Mouse (Mus musculus) MEL (cell line): Measurements from ENCODE around the gene Cacna1f. TPM values are rescaled to one million over a fixed set of nuclear protein-coding genes. Genes with fewer than 3 reads are reported as not detected.

Experiments used
- DNase-seq: peaks from one replicate; pipeline ENCODE4 v3.0.0; 2011; ENCODE audit warnings: low read depth, low spot score
- H3K27ac ChIP-seq: 2 replicates; pipeline ENCODE4 v1.5.1; 2012; ENCODE audit warnings: low read depth, mild to moderate bottlenecking, control low read depth, low read length, moderate library complexity; ENCODE audit not compliant: control insufficient read depth
- H3K27me3 ChIP-seq, 2 experiments: fragments of 150-350 bp in 1 of 2; sonication (generic) in 1 of 2; 2 replicates each; pipeline ENCODE4 v1.6.1; 2012; ENCODE audit warnings: low read length in 2 of 2, mild to moderate bottlenecking in 2 of 2, improper control_type of control experiment in 1 of 2, moderate library complexity in 1 of 2; ENCODE audit not compliant: insufficient read depth in 2 of 2, control insufficient read depth in 1 of 2
- H3K36me3 ChIP-seq, 2 experiments: 2 replicates each; pipeline ENCODE4 v1.6.1; 2012 to 2014; ENCODE audit warnings: low read length in 2 of 2, improper control_type of control experiment in 1 of 2, inconsistent platforms in 1 of 2, mild to moderate bottlenecking in 1 of 2; ENCODE audit not compliant: insufficient read depth in 2 of 2, control insufficient read depth in 1 of 2
- H3K4me1 ChIP-seq, 2 experiments: fragments of 150-350 bp in 1 of 2; sonication (generic) in 1 of 2; 2 replicates each; pipeline ENCODE4 v1.6.1; 2012; ENCODE audit warnings: low read length in 2 of 2, improper control_type of control experiment in 1 of 2, mild to moderate bottlenecking in 1 of 2; ENCODE audit not compliant: insufficient read depth in 2 of 2, control insufficient read depth in 1 of 2
- H3K4me3 ChIP-seq, 2 experiments: fragments of 150-350 bp in 1 of 2; sonication (generic) in 1 of 2; 2 replicates each; pipeline ENCODE4 v1.5.1; 2012; ENCODE audit warnings: low read depth in 2 of 2, low read length in 2 of 2, mild to moderate bottlenecking in 2 of 2, moderate library complexity in 2 of 2, control low read depth in 1 of 2, improper control_type of control experiment in 1 of 2; ENCODE audit not compliant: control insufficient read depth in 1 of 2, insufficient read depth in 1 of 2
- H3K79me2 ChIP-seq: 2 replicates; pipeline ENCODE4 v1.6.1; 2012; ENCODE audit warnings: mild to moderate bottlenecking, low read length, moderate library complexity; ENCODE audit not compliant: control insufficient read depth, poor library complexity, insufficient read depth
- H3K9ac ChIP-seq: 2 replicates; pipeline ENCODE4 v1.6.1; 2012; ENCODE audit warnings: low read depth, mild to moderate bottlenecking, control low read depth, low read length, moderate library complexity; ENCODE audit not compliant: control insufficient read depth, poor library complexity, severe bottlenecking
- H3K9me3 ChIP-seq: fragments of 150-350 bp; sonication (generic); replicated peaks from 2 replicates; pipeline ENCODE4 v1.6.1; 2012; ENCODE audit warnings: mild to moderate bottlenecking, low read length, improper control_type of control experiment, moderate library complexity; ENCODE audit not compliant: insufficient read depth
- BHLHE40 ChIP-seq: IDR thresholded peaks from 2 replicates; pipeline ENCODE4 v1.6.1; 2012; ENCODE audit warnings: low read depth, mild to moderate bottlenecking, inconsistent platforms, low read length, improper control_type of control experiment, borderline replicate concordance
- CHD2 ChIP-seq: IDR thresholded peaks from 2 replicates; pipeline ENCODE4 v1.6.1; 2011; ENCODE audit warnings: low read length, improper control_type of control experiment
- E2F4 ChIP-seq: IDR thresholded peaks from 2 replicates; pipeline ENCODE4 v1.6.1; 2011; ENCODE audit warnings: low read depth, low read length, improper control_type of control experiment, borderline replicate concordance
- ELF1 ChIP-seq: IDR thresholded peaks from 2 replicates; pipeline ENCODE4 v1.6.1; 2014; ENCODE audit warnings: low read depth, mild to moderate bottlenecking, inconsistent platforms, low read length, improper control_type of control experiment, moderate library complexity
- HCFC1 ChIP-seq: IDR thresholded peaks from 2 replicates; pipeline ENCODE4 v1.6.1; 2012; ENCODE audit warnings: low read depth, mild to moderate bottlenecking, inconsistent platforms, low read length, improper control_type of control experiment, moderate library complexity
- JUND ChIP-seq: IDR thresholded peaks from 2 replicates; pipeline ENCODE4 v1.6.1; 2011; ENCODE audit warnings: low read depth, mild to moderate bottlenecking, improper control_type of control experiment, low read length
- MAX ChIP-seq: IDR thresholded peaks from 2 replicates; pipeline ENCODE4 v1.6.1; 2011; ENCODE audit warnings: low read length, improper control_type of control experiment
- MAZ ChIP-seq: IDR thresholded peaks from 2 replicates; pipeline ENCODE4 v1.6.1; 2012; ENCODE audit warnings: low read depth, mild to moderate bottlenecking, inconsistent platforms, low read length, improper control_type of control experiment
- MEF2A ChIP-seq: IDR thresholded peaks from 2 replicates; pipeline ENCODE4 v1.6.1; 2014; ENCODE audit warnings: low read depth, mild to moderate bottlenecking, inconsistent platforms, low read length, improper control_type of control experiment; ENCODE audit not compliant: poor library complexity, insufficient replicate concordance, severe bottlenecking; ENCODE audit errors: extremely low read depth
- MXI1 ChIP-seq: IDR thresholded peaks from 2 replicates; pipeline ENCODE4 v1.6.1; 2011; ENCODE audit warnings: mild to moderate bottlenecking, low read depth, low read length, improper control_type of control experiment
- MYB ChIP-seq: IDR thresholded peaks from 2 replicates; pipeline ENCODE4 v1.6.1; 2011; ENCODE audit warnings: mild to moderate bottlenecking, low read depth, low read length, improper control_type of control experiment
- MYC ChIP-seq: IDR thresholded peaks from 2 replicates; pipeline ENCODE4 v1.6.1; 2011; ENCODE audit warnings: low read depth, mild to moderate bottlenecking, low read length, improper control_type of control experiment, moderate library complexity
- NELFE ChIP-seq: IDR thresholded peaks from 2 replicates; pipeline ENCODE4 v1.6.1; 2011; ENCODE audit warnings: low read depth, low read length, improper control_type of control experiment
- POLR2AphosphoS2 ChIP-seq: IDR thresholded peaks from 2 replicates; pipeline ENCODE4 v1.6.1; 2011; ENCODE audit warnings: low read length, improper control_type of control experiment
- POLR2AphosphoS5 ChIP-seq: IDR thresholded peaks from 2 replicates; pipeline ENCODE4 v1.6.1; 2012; ENCODE audit warnings: low read depth, borderline replicate concordance, mild to moderate bottlenecking, inconsistent platforms, low read length, moderate library complexity, mixed read lengths
- RCOR1 ChIP-seq: IDR thresholded peaks from 2 replicates; pipeline ENCODE4 v1.6.1; 2012; ENCODE audit warnings: low read depth, mild to moderate bottlenecking, inconsistent platforms, low read length, improper control_type of control experiment
- SIN3A ChIP-seq: IDR thresholded peaks from 2 replicates; pipeline ENCODE4 v1.6.1; 2012; ENCODE audit warnings: low read length, improper control_type of control experiment, inconsistent platforms
- TCF12 ChIP-seq: IDR thresholded peaks from 2 replicates; pipeline ENCODE4 v1.6.1; 2014; ENCODE audit warnings: low read depth, mild to moderate bottlenecking, inconsistent platforms, low read length, improper control_type of control experiment, moderate library complexity
- USF1 ChIP-seq: IDR thresholded peaks from 2 replicates; pipeline ENCODE4 v1.6.1; 2014; ENCODE audit warnings: low read depth, mild to moderate bottlenecking, inconsistent platforms, low read length, improper control_type of control experiment, moderate library complexity
- USF2 ChIP-seq, 2 experiments: IDR thresholded peaks; 2 replicates each; pipeline ENCODE4 v1.6.1; 2011 to 2012; ENCODE audit warnings: improper control_type of control experiment in 2 of 2, low read length in 2 of 2, borderline replicate concordance in 1 of 2, inconsistent platforms in 1 of 2, low read depth in 1 of 2, mild to moderate bottlenecking in 1 of 2; ENCODE audit not compliant: insufficient read depth in 1 of 2
- ZC3H11A ChIP-seq: IDR thresholded peaks from 2 replicates; pipeline ENCODE4 v1.6.1; 2012; ENCODE audit warnings: low read depth, mild to moderate bottlenecking, inconsistent platforms, low read length, improper control_type of control experiment
- ZNF384 ChIP-seq: IDR thresholded peaks from 2 replicates; pipeline ENCODE4 v1.6.1; 2012; ENCODE audit warnings: low read depth, mild to moderate bottlenecking, inconsistent platforms, low read length, improper control_type of control experiment
- polyA plus RNA-seq, 2 experiments: library from polyadenylated mRNA; stranded (reverse) in 1 of 2; unstranded in 1 of 2; fragments of >175 nt in 1 of 2; fragments of >200 nt in 1 of 2; gene quantifications; 2 replicates each; pipeline versions ENCODE4 v1.2.1 to v1.2.4; 2012; ENCODE audit warnings: low replicate concordance in 2 of 2, low read depth in 1 of 2; ENCODE audit not compliant: insufficient read length in 2 of 2, insufficient read depth in 1 of 2, missing spikeins in 1 of 2
- total RNA-seq: library from RNA; depleted of rRNA; stranded (reverse); fragments of 300-350 nt; gene quantifications from 2 replicates; pipeline ENCODE4 v1.2.3, GENCODE M21; 2012

The Cacna1f gene
- total and polyA plus RNA-seq, 3 experiments = 0.17 TPM; not detected in 2

DNA sequence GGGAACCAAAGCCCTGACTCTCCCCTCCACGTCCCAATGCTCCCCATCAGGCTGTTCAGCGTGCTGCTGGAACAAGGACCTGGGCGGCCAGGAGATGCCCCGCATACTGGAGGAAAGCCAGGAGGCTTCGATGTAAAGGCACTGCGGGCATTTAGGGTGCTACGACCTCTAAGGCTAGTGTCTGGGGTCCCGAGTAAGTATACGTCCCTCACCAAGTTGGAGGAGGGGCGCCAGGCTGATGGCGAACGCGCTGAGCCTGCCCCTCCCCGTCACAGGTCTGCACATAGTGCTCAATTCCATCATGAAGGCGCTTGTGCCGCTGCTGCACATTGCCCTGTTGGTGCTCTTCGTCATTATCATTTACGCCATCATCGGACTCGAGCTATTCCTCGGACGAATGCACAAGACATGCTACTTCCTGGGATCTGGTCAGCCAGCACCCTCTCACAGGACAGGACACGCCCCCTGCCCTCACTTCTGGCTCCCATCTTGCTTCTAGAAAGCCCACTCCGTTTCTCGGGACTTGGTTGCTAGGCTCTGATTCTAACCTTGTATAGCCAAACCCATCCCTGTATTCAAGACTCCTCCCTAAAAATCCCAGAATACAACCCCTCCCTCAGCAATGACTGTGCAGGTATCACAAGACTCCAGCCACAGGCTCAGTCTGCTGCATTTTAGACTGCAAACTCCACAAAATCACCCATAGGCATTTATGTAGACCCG is 3.8 kb downstream of the Cacna1f start:
- H3K27ac ChIP-seq = no peak overlapping the region

DNA sequence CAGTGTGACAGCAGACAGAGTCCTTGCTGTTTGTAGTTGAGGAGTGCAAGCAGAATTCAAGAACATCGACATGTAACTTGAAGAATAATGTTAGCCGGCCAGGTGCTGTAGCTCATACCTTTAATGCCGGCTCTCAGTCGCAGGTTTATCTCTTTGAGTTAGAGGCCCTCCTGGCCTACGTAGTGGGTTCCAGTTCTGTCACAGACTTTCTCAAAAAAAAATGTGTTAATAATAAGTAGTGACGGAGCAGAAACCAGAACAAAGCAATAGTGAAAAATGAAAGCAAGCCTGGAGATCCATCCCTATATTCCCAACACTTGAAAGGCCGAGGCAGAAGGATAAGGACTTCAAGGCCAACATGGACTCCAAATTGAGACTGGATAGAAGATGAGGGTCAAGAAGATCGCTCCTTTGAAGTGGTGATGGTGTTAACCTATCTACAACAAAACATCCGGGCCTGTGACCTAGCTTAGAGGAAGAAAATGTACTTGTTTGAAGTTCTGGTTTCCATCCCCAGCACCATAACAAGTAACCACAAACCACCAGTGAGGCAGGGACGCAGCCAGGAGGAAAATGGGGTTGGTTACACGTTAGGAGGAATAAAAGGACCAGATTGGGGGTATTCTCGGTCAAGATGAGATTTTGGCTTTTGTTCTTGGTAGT is 11.1 kb downstream of the Cacna1f start:
- no peak for DNase-seq

More for the DNA sequence above, 3.8 kb downstream of the Cacna1f start:
- peaks cover 0 to 8% of the 10 kb centered on the region in 2 experiments; a peak in 3 of 4 replicates for H3K27me3 ChIP-seq
- DNase-seq = no peak
- H3K4me3 ChIP-seq = no peak overlapping the region
- no peaks in the 10 kb centered on the region for H3K79me2 ChIP-seq
- peaks cover 0 to 2% of the 10 kb centered on the region in 2 experiments; a peak in 1 of 4 replicates for H3K4me1 ChIP-seq
- peaks cover 0 to 2% of the 10 kb centered on the region in 2 experiments; a peak in 2 of 4 replicates for H3K36me3 ChIP-seq
- TF ChIP-seq MYC (no peak), USF2 (IDR thresholded peaks at IDR 0.05; ENCODE audit: borderline replicate concordance in 1 of 2, insufficient read depth in 1 of 2, low read depth in 1 of 2, low read length in 2 of 2) (no peak), ELF1 (no peak), POLR2AphosphoS5 (no peak), MXI1 (no peak), CHD2 (no peak), ZNF384 (no peak), ZC3H11A (no peak), NELFE (no peak), E2F4 (no peak), SIN3A (no peak), BHLHE40 (no peak), USF1 (no peak), POLR2AphosphoS2 (no peak)
- no peak overlapping the region for H3K9ac ChIP-seq
- H3K9me3 ChIP-seq = no peaks in the 10 kb centered on the region

More for the DNA sequence above, 11.1 kb downstream of the Cacna1f start:
- Histone ChIP-seq H3K9ac (no peak overlapping the region), H3K4me1 (no peaks in the 10 kb centered on the region), H3K36me3 (no peaks in the 10 kb centered on the region), H3K27ac (no peak overlapping the region)
- no peak for TF ChIP-seq MYB
- TF ChIP-seq POLR2AphosphoS5 = no peak
- TF ChIP-seq SIN3A = no peak
- TF ChIP-seq HCFC1 = no peak
- TF ChIP-seq ZC3H11A = no peak
- no peak for TF ChIP-seq TCF12
- TF ChIP-seq MAX = no peak
- no peak for TF ChIP-seq USF1
- TF ChIP-seq JUND = no peak
- no peak for TF ChIP-seq MYC
- no peak for TF ChIP-seq MXI1
- no peak for TF ChIP-seq MEF2A
- TF ChIP-seq MAZ = no peak
- no peak for TF ChIP-seq RCOR1
- TF ChIP-seq, all 39 proteins: peak for 0
- no peaks in the 10 kb centered on the region for H3K79me2 ChIP-seq
- H3K9me3 ChIP-seq = no peaks in the 10 kb centered on the region
- H3K4me3 ChIP-seq = no peak overlapping the region
- peaks cover 5 to 9% of the 10 kb centered on the region in 2 experiments for H3K27me3 ChIP-seq
